Mouse (Mus musculus) heart, embryonic 12.5 days (tissue): ENCODE measurements around the gene Arsg. TPM values are rescaled to one million over a fixed set of nuclear protein-coding genes. Genes with fewer than 3 reads are reported as not detected.

Experiments used
- ATAC-seq: fragments of 200-750 bp; cut with Nextera tagmentation; 2 replicates; pipeline ENCODE4 v1.8.0; 2017; ENCODE audit warnings: moderate TSS enrichment, moderate library complexity; ENCODE audit not compliant: insufficient number of reproducible peaks, low FRiP score
- H3K27ac ChIP-seq: fragments of 300-500 bp; sonication (generic); 2 replicates; pipeline ENCODE4 v1.5.1; 2016; ENCODE audit warnings: mild to moderate bottlenecking, moderate library complexity; ENCODE audit not compliant: poor library complexity, severe bottlenecking
- H3K27me3 ChIP-seq: fragments of 300-500 bp; sonication (generic); replicated peaks from 2 replicates; pipeline ENCODE4 v1.6.1; 2016; ENCODE audit warnings: mild to moderate bottlenecking, moderate library complexity
- H3K36me3 ChIP-seq: fragments of 300-500 bp; sonication (generic); 2 replicates; pipeline ENCODE4 v1.6.1; 2016; ENCODE audit warnings: mild to moderate bottlenecking, moderate library complexity
- H3K4me1 ChIP-seq: fragments of 300-500 bp; sonication (generic); replicated peaks from 2 replicates; pipeline ENCODE4 v1.6.1; 2016; ENCODE audit warnings: mild to moderate bottlenecking
- H3K4me2 ChIP-seq: fragments of 300-500 bp; sonication (generic); 2 replicates; pipeline ENCODE4 v1.6.1; 2016; ENCODE audit warnings: mild to moderate bottlenecking, moderate library complexity
- H3K4me3 ChIP-seq: fragments of 300-500 bp; sonication (generic); 2 replicates; pipeline ENCODE4 v1.5.1; 2016; ENCODE audit warnings: mild to moderate bottlenecking
- H3K9ac ChIP-seq: fragments of 300-500 bp; sonication (generic); 2 replicates; pipeline ENCODE4 v1.6.1; 2016; ENCODE audit warnings: mild to moderate bottlenecking, moderate library complexity
- H3K9me3 ChIP-seq: fragments of 300-500 bp; sonication (generic); replicated peaks from 2 replicates; pipeline ENCODE4 v1.6.1; 2016; ENCODE audit warnings: mild to moderate bottlenecking, moderate library complexity
- WGBS: fragments of 180-500 bp; shearing (Covaris S2); methylation state at CpG from one replicate; pipeline ENCODE4 v1.1.7; 2016; 5-methylcytosine and 5-hydroxymethylcytosine counted together
- polyA plus RNA-seq: library from polyadenylated mRNA; unstranded; fragments of >200 nt; fragmentation: Nextera tagmentation; extraction: Ambion mirVana; gene quantifications from 2 replicates; pipeline ENCODE4 v1.2.1, GENCODE M21; 2016

Arsg gene
- polyA plus RNA-seq, 1 experiment from 2014 or later: 5.7 TPM

GRCm38 (mm10) chr11:109470170-109470569 lies 3.0 kb upstream of the Arsg start:
- no peaks in the 10 kb centered on the region for H3K36me3 ChIP-seq
- peaks cover 13% of the 10 kb centered on the region for H3K4me1 ChIP-seq
- no peak overlapping the region for H3K27ac ChIP-seq
- H3K4me3 ChIP-seq: no peak overlapping the region
- H3K4me2 ChIP-seq: no peak overlapping the region
- no peak overlapping the region for H3K9ac ChIP-seq
- WGBS: 68% methylated on average over 9 of the region's 9 CpGs
- H3K9me3 ChIP-seq: no peaks in the 10 kb centered on the region
- H3K27me3 ChIP-seq: no peaks in the 10 kb centered on the region
- no peak for ATAC-seq

- Histone ChIP-seq H3K9ac (peak overlapping the region; percentile 80; the same call in 1 of the 2 replicates), H3K27me3 (no peaks in the 10 kb centered on the region), H3K4me3 (peak overlapping the region; percentile 91), H3K9me3 (no peaks in the 10 kb centered on the region), H3K36me3 (no peaks in the 10 kb centered on the region), H3K4me1 (peaks cover 15% of the 10 kb centered on the region), H3K27ac (no peak overlapping the region), H3K4me2 (peak overlapping the region; percentile 79)
- no peak for ATAC-seq
- WGBS: 25% methylated on average over 15 of the region's 15 CpGs
Measured at GRCm38 (mm10) chr11:109470921-109471861, 2.0 kb upstream of the Arsg start.

GRCm38 (mm10) chr11:109472171-109472691 lies 943 bp upstream of the Arsg start:
- Histone ChIP-seq H3K4me2 (peak overlapping the region; percentile 79), H3K27me3 (no peaks in the 10 kb centered on the region), H3K9me3 (no peaks in the 10 kb centered on the region), H3K4me3 (peak overlapping the region; percentile 91), H3K4me1 (peaks cover 23% of the 10 kb centered on the region), H3K27ac (peak overlapping the region; percentile 35), H3K36me3 (no peaks in the 10 kb centered on the region), H3K9ac (peak overlapping the region; percentile 80)
- ATAC-seq: peak; percentile 27
- under 1% methylated on average over 33 of the region's 33 CpGs for WGBS

- H3K36me3 ChIP-seq: no peaks in the 10 kb centered on the region
- peak overlapping the region; percentile 94 for H3K27ac ChIP-seq
- no peaks in the 10 kb centered on the region for H3K27me3 ChIP-seq
- peak overlapping the region; percentile 96 for H3K9ac ChIP-seq
- WGBS: 1% methylated on average over 13 of the region's 13 CpGs
- peak overlapping the region; percentile 91 for H3K4me3 ChIP-seq
- H3K4me2 ChIP-seq: peak overlapping the region; percentile 79
- H3K9me3 ChIP-seq: no peaks in the 10 kb centered on the region
- H3K4me1 ChIP-seq: peaks cover 29% of the 10 kb centered on the region
- ATAC-seq: no peak; the same call in 1 of the 2 replicates
Measured at GRCm38 (mm10) chr11:109472821-109473170, 378 bp upstream of the Arsg start.

GRCm38 (mm10) chr11:109474086-109474742 lies 1.0 kb downstream of the Arsg start:
- Histone ChIP-seq H3K4me1 (peaks cover 31% of the 10 kb centered on the region), H3K27ac (peak overlapping the region; percentile 94), H3K9me3 (no peaks in the 10 kb centered on the region), H3K4me3 (peak overlapping the region; percentile 91), H3K4me2 (peak overlapping the region; percentile 79), H3K27me3 (no peaks in the 10 kb centered on the region), H3K9ac (peak overlapping the region; percentile 96), H3K36me3 (no peaks in the 10 kb centered on the region)
- 11% methylated on average over 14 of the region's 14 CpGs for WGBS
- peak; percentile 9 for ATAC-seq

GRCm38 (mm10) chr11:109474836-109475235 lies 1.7 kb downstream of the Arsg start:
- 83% methylated on average over 13 of the region's 13 CpGs for WGBS
- H3K27me3 ChIP-seq: no peaks in the 10 kb centered on the region
- ATAC-seq: no peak

GRCm38 (mm10) chr11:109475717-109476116 lies 2.5 kb downstream of the Arsg start:
- Histone ChIP-seq H3K9me3 (no peaks in the 10 kb centered on the region), H3K4me3 (no peak overlapping the region), H3K9ac (no peak overlapping the region), H3K27ac (no peak overlapping the region), H3K27me3 (no peaks in the 10 kb centered on the region), H3K4me1 (peaks cover 31% of the 10 kb centered on the region), H3K36me3 (no peaks in the 10 kb centered on the region), H3K4me2 (no peak overlapping the region)
- WGBS: 81% methylated on average over 4 of the region's 4 CpGs
- no peak for ATAC-seq

More at GRCm38 (mm10) chr11:109474836-109475235, 1.7 kb downstream of the Arsg start:
- no peaks in the 10 kb centered on the region for H3K9me3 ChIP-seq
- no peak overlapping the region for H3K27ac ChIP-seq
- H3K9ac ChIP-seq: no peak overlapping the region
- no peak overlapping the region for H3K4me3 ChIP-seq
- H3K4me1 ChIP-seq: peaks cover 31% of the 10 kb centered on the region
- H3K4me2 ChIP-seq: no peak overlapping the region
- H3K36me3 ChIP-seq: no peaks in the 10 kb centered on the region

GRCm38 (mm10) chr11:109476241-109476640 lies 3.1 kb downstream of the Arsg start:
- Histone ChIP-seq H3K4me3 (no peak overlapping the region), H3K9ac (no peak overlapping the region), H3K4me2 (no peak overlapping the region), H3K9me3 (no peaks in the 10 kb centered on the region), H3K4me1 (peaks cover 27% of the 10 kb centered on the region), H3K27me3 (no peaks in the 10 kb centered on the region), H3K36me3 (no peaks in the 10 kb centered on the region), H3K27ac (no peak overlapping the region)
- no peak for ATAC-seq
- 65% methylated on average over 2 of the region's 2 CpGs for WGBS

- Histone ChIP-seq H3K9ac (no peak overlapping the region), H3K4me3 (no peak overlapping the region), H3K4me2 (no peak overlapping the region), H3K27ac (no peak overlapping the region), H3K27me3 (no peaks in the 10 kb centered on the region), H3K4me1 (peaks cover 23% of the 10 kb centered on the region), H3K9me3 (no peaks in the 10 kb centered on the region), H3K36me3 (no peaks in the 10 kb centered on the region)
- 41% methylated on average over 6 of the region's 6 CpGs for WGBS
- ATAC-seq: no peak
Measured at GRCm38 (mm10) chr11:109476653-109477052, 3.5 kb downstream of the Arsg start.

- no peak overlapping the region for H3K9ac ChIP-seq
- ATAC-seq: no peak
- H3K4me3 ChIP-seq: no peak overlapping the region
- peaks cover 18% of the 10 kb centered on the region for H3K4me1 ChIP-seq
- no peaks in the 10 kb centered on the region for H3K9me3 ChIP-seq
- H3K27me3 ChIP-seq: no peaks in the 10 kb centered on the region
- H3K27ac ChIP-seq: no peak overlapping the region
- 45% methylated on average over 16 of the region's 16 CpGs for WGBS
- H3K4me2 ChIP-seq: no peak overlapping the region
- H3K36me3 ChIP-seq: no peaks in the 10 kb centered on the region
Measured at GRCm38 (mm10) chr11:109477606-109478380, 4.6 kb downstream of the Arsg start.
